Mouse (Mus musculus): ENCODE results near the gene Hdac9. TPM values are rescaled to one million over a fixed set of nuclear protein-coding genes. Genes with fewer than 3 reads are reported as not detected.

The Hdac9 gene
- polyA plus RNA-seq, 1 experiment from 2014 or later, result 7.6 TPM

DNA sequence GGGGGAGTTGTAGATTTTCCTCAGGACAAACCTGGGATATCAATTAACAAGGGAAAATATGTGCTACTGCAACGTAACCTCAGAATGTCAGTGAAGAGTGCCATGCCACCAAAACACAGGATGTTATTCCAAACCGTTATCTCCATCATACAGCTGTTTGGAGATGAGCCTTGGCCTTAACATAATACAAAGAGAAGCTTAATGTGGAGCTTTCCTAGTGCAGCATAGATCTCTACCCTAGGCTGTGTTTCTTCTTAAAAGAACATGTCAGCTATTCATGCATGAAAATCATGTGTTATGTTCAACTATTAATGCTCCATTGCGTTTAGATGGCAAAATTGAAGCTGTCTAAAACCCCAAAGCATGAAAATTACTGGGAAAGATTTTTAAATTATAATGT lies 522.6 kb downstream of the Hdac9 start:
- 56% methylated on average over 3 of the region's 3 CpGs for WGBS
- ATAC-seq (ENCODE audit: insufficient read depth), result no peak

GRCm38 (mm10) chr12:34379681-34380080 lies 537.2 kb downstream of the Hdac9 start:
- no peaks in the 10 kb centered on the region for H3K9me3 ChIP-seq (ENCODE audit: low read depth, low read length)
- H3K4me2 ChIP-seq, result no peak overlapping the region
- no peaks in the 10 kb centered on the region for H3K36me3 ChIP-seq (ENCODE audit: insufficient read depth)
- H3K9ac ChIP-seq, result no peak overlapping the region
- 44% methylated on average over 1 of the region's 1 CpGs for WGBS
- ATAC-seq (ENCODE audit: insufficient read depth) (no peak), DNase-seq (no peak)
- no peak overlapping the region for H3K4me3 ChIP-seq (ENCODE audit: low read depth, low read length)
- no peak overlapping the region for H3K27ac ChIP-seq (ENCODE audit: low read depth)
- H3K4me1 ChIP-seq (ENCODE audit: insufficient read depth), result no peaks in the 10 kb centered on the region
- no peaks in the 10 kb centered on the region for H3K27me3 ChIP-seq (ENCODE audit: insufficient read depth, low read length)
- no peak for TF ChIP-seq CTCF (IDR thresholded peaks at IDR 0.05; ENCODE audit: low read depth)

More for the DNA sequence above, 522.6 kb downstream of the Hdac9 start:
- H3K36me3 ChIP-seq (ENCODE audit: insufficient read depth), result no peaks in the 10 kb centered on the region
- H3K4me3 ChIP-seq (ENCODE audit: low read depth, low read length), result no peak overlapping the region
- no peaks in the 10 kb centered on the region for H3K9me3 ChIP-seq (ENCODE audit: low read depth, low read length)
- no peaks in the 10 kb centered on the region for H3K27me3 ChIP-seq (ENCODE audit: insufficient read depth, low read length)
- 0 out of 2 replicates have a peak, but pooled peaks cover 3% of the 10 kb centered on the region for H3K4me1 ChIP-seq (ENCODE audit: insufficient read depth)
- TF ChIP-seq CTCF (IDR thresholded peaks at IDR 0.05; ENCODE audit: low read depth), result no peak
- no peak overlapping the region for H3K4me2 ChIP-seq
- no peak for DNase-seq
- no peak overlapping the region for H3K9ac ChIP-seq
- no peak overlapping the region for H3K27ac ChIP-seq (ENCODE audit: low read depth)

GRCm38 (mm10) chr12:34378637-34379036 lies 538.3 kb downstream of the Hdac9 start:
- no peak for TF ChIP-seq CTCF (IDR thresholded peaks at IDR 0.05; ENCODE audit: low read depth)
- Histone ChIP-seq H3K9ac (no peak overlapping the region), H3K9me3 (ENCODE audit: low read depth, low read length) (no peaks in the 10 kb centered on the region), H3K27ac (ENCODE audit: low read depth) (no peak overlapping the region), H3K27me3 (ENCODE audit: insufficient read depth, low read length) (no peaks in the 10 kb centered on the region), H3K36me3 (ENCODE audit: insufficient read depth) (no peaks in the 10 kb centered on the region), H3K4me1 (ENCODE audit: insufficient read depth) (no peaks in the 10 kb centered on the region), H3K4me2 (no peak overlapping the region), H3K4me3 (ENCODE audit: low read depth, low read length) (no peak overlapping the region)
- no peak for ATAC-seq (ENCODE audit: insufficient read depth)
- 81% methylated on average over 4 of the region's 4 CpGs for WGBS
- no peak for DNase-seq

DNA sequence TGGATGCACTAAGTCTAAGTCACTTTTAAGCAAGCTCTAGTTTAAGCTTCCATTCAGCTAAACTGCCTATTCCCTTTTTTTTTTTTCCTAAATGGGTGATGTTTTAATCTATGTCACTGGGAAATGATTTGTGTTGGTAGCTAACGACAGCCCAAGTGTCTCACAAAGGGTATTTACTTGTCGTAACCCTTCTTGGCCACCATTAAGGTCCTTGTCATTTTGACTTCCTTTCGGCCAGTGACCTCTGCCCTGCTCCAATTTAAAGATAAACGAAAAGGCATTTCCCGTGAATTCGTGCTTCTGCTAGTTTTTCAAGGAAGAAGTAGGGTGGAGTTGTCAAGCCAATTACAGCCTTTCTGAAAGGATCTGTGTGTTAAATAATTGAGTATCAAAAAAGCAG lies 565.0 kb downstream of the Hdac9 start:
- no peak overlapping the region for H3K4me2 ChIP-seq
- H3K27ac ChIP-seq (ENCODE audit: low read depth), result no peak overlapping the region
- no peak overlapping the region for H3K4me3 ChIP-seq (ENCODE audit: low read depth, low read length)
- H3K9me3 ChIP-seq (ENCODE audit: low read depth, low read length), result no peaks in the 10 kb centered on the region
- H3K9ac ChIP-seq, result no peak overlapping the region
- no peak for TF ChIP-seq CTCF (IDR thresholded peaks at IDR 0.05; ENCODE audit: low read depth)
- DNase-seq (no peak), ATAC-seq (ENCODE audit: insufficient read depth) (no peak)
- H3K27me3 ChIP-seq (ENCODE audit: insufficient read depth, low read length), result no peaks in the 10 kb centered on the region
- H3K4me1 ChIP-seq (ENCODE audit: insufficient read depth), result no peaks in the 10 kb centered on the region
- no peaks in the 10 kb centered on the region for H3K36me3 ChIP-seq (ENCODE audit: insufficient read depth)
- WGBS, result 9% methylated on average over 6 of the region's 6 CpGs

DNA sequence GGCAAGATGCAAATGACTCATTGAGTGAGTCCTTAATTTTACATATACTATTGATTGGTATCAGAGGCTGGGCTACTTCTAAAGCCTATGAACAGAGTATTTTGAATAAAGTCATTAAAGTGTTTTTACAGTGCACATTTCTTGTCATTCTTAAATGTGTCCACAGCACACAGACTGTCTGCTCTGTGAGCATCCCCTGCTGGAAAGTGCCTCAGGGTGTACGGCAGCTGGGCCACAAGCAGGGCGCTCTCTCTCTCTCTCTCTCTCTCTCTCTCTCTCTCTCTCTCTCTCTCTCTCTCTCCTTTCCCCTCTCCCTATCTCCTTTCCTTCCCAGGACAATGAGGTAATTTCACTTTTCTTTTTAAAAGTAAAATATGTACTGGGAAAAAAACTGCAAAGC lies 569.4 kb downstream of the Hdac9 start:
- DNase-seq, result no peak
- H3K9ac ChIP-seq, result no peak overlapping the region
- H3K27ac ChIP-seq (ENCODE audit: low read depth), result no peak overlapping the region
- WGBS, result 76% methylated on average over 2 of the region's 2 CpGs
- no peaks in the 10 kb centered on the region for H3K4me1 ChIP-seq (ENCODE audit: insufficient read depth)
- no peaks in the 10 kb centered on the region for H3K36me3 ChIP-seq (ENCODE audit: insufficient read depth)
- no peak for TF ChIP-seq CTCF (IDR thresholded peaks at IDR 0.05; ENCODE audit: low read depth)
- no peak overlapping the region for H3K4me3 ChIP-seq (ENCODE audit: low read depth, low read length)
- no peaks in the 10 kb centered on the region for H3K9me3 ChIP-seq (ENCODE audit: low read depth, low read length)
- no peak overlapping the region for H3K4me2 ChIP-seq
- no peak for ATAC-seq (ENCODE audit: insufficient read depth)
- H3K27me3 ChIP-seq (ENCODE audit: insufficient read depth, low read length), result no peaks in the 10 kb centered on the region

DNA sequence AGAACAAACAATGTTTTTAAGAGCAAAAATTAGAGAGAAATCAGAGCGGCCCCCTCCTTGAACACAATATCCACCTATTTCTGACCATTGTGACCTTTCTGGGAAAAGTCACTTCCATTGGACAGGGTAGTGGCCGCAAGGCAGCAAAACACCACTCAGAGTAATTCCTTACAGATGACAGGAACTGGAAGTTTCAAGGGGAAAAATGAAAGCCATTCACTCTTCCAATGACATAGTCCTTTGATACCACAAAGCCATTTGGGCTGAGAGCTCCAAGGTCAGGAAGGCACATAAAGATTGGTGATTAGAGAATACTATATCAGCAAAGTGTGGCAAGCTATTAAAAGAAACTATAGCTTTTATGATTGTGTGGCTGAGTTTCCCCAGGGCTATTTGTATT lies 574.1 kb downstream of the Hdac9 start:
- no peaks in the 10 kb centered on the region for H3K27me3 ChIP-seq (ENCODE audit: insufficient read depth, low read length)
- 73% methylated on average over 2 of the region's 2 CpGs for WGBS
- H3K4me2 ChIP-seq, result no peak overlapping the region
- DNase-seq, result no peak
- no peak overlapping the region for H3K27ac ChIP-seq (ENCODE audit: low read depth)
- H3K9ac ChIP-seq, result no peak overlapping the region
- no peaks in the 10 kb centered on the region for H3K4me1 ChIP-seq (ENCODE audit: insufficient read depth)
- no peak overlapping the region for H3K4me3 ChIP-seq (ENCODE audit: low read depth, low read length)
- no peaks in the 10 kb centered on the region for H3K9me3 ChIP-seq (ENCODE audit: low read depth, low read length)
- TF ChIP-seq CTCF (IDR thresholded peaks at IDR 0.05; ENCODE audit: low read depth), result no peak
- ATAC-seq (ENCODE audit: insufficient read depth), result no peak
- H3K36me3 ChIP-seq (ENCODE audit: insufficient read depth), result no peaks in the 10 kb centered on the region

DNA sequence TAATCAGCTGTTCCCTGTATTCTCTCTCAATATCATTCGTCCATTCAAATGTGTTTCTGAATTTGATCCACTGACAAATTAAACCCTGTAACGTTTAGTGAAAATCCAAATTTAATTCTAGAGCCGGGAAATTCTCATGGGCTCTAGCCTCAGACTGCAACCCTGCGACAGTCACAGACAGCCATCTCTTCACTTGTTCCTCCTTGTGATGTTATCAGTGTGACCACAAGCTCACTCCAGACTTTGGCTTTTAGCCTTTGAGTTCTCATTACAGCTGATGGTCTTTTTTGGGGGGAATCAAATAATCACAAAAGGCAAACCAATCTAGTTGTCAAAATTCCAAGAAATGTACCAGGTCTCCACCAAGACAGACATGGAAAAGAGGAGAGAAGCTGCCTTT lies 578.0 kb downstream of the Hdac9 start:
- no peak for ATAC-seq (ENCODE audit: insufficient read depth)
- H3K4me1 ChIP-seq (ENCODE audit: insufficient read depth), result no peaks in the 10 kb centered on the region
- no peak for DNase-seq
- no peak overlapping the region for H3K27ac ChIP-seq (ENCODE audit: low read depth)
- TF ChIP-seq CTCF (IDR thresholded peaks at IDR 0.05; ENCODE audit: low read depth), result no peak
- no peaks in the 10 kb centered on the region for H3K9me3 ChIP-seq (ENCODE audit: low read depth, low read length)
- H3K27me3 ChIP-seq (ENCODE audit: insufficient read depth, low read length), result no peaks in the 10 kb centered on the region
- H3K36me3 ChIP-seq (ENCODE audit: insufficient read depth), result no peaks in the 10 kb centered on the region
- H3K4me3 ChIP-seq (ENCODE audit: low read depth, low read length), result no peak overlapping the region
- WGBS, result 81% methylated on average over 4 of the region's 4 CpGs
- H3K4me2 ChIP-seq, result no peak overlapping the region
- no peak overlapping the region for H3K9ac ChIP-seq

Measured in lung, embryonic 14.5 days (tissue).